Mouse (Mus musculus): ENCODE measurements around the gene Ebpl.

DNA sequence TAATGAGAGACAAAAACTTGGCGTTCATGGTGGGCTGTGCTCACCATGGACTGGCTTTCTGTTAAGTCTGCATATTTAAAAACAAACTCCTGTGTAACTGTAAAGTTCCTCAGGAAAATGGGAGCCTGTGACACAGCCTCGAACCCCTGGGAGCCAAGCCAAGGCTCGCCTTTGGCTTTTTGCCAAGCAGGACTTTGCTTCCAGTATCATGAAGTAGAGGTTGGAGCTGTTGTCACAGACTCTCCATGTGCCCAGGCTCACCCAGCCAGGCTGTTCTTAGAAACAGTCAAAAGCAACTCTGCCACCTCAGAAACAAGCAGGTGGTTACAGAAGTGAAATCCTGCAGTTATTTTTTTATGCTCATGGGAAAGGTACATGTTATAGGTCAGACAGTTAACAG lies 69.6 kb downstream of the Ebpl start:
- TF ChIP-seq POLR2A (IDR thresholded peaks at IDR 0.05; ENCODE audit: borderline replicate concordance, insufficient read depth, low read length) (no peak), CTCF (IDR thresholded peaks at IDR 0.05; ENCODE audit: borderline replicate concordance, insufficient read depth, low read depth, low read length) (no peak)
